Mouse (Mus musculus): ENCODE data around the gene Kxd1. TPM values are rescaled to one million over a fixed set of nuclear protein-coding genes. Genes with fewer than 3 reads are reported as not detected.
A peak's percentile ranks its signal among the peaks of the same experiment; 100 is the strongest.

Kxd1 gene
- polyA plus RNA-seq (2017; shearing (Covaris generic)): 100 to 1,000 TPM; 176 to 180 TPM

DNA sequence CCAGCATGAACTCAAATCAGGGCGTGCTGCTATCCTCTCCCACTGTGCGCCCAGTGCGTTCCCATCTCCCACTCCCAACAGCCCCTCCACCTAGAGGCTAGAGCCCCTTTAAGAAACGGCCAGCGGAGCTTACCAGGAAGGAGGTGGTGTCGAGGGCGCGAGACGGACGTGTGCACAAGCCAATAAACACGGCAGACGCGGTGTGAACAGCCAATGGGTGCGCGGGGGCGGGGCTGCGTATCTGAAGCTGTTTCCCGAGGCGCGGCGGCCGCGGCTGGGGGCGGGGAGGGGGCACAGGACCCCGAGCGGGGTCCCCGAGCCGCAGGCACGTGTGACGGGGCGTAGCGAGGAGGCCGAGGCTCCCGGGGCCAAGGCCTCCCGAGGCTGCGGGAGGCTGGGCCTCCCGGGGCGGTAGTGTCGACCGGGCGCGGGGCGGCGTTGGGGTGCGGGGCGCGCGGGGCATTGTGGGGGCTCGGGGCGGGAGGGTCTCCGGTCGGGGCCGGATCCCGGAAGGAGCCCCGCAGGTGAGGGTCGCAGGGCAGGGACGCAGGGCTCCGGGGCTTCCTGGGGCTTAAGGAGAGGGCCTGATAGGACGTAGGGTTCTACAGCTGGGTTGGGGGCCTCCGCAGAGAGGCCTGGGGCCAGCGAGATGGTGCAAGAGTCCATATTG, at the start of gene Kxd1, which contains the start of gene Fkbp8:
Gene Kxd1, minus strand, starts transcription at position 445 of the 670 bp plus-strand sequence.
Gene Fkbp8, plus strand, starts transcription at position 213 of the 670 bp plus-strand sequence.
- peak; percentile 86 for ATAC-seq

DNA sequence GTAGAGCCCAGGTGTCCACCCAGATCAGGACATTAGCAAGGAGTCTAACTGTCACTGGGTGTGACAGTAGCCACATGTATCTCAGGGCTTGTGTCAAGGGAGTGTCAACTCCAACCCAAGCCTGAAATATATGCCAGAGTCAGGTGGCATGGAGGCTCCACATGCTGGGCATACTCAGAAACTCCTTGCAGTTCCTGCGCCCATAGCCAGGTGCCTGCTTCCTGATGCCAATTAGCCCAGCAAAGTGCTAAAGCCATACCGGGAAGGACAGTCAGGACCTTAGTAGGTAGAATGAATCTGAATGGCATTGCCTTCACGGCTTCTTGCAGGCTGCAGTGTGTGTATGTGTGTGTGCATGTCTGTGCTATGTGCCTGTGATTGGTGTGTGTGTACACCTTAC, 49.5 kb upstream of the Kxd1 start:
- ATAC-seq: no peak

DNA sequence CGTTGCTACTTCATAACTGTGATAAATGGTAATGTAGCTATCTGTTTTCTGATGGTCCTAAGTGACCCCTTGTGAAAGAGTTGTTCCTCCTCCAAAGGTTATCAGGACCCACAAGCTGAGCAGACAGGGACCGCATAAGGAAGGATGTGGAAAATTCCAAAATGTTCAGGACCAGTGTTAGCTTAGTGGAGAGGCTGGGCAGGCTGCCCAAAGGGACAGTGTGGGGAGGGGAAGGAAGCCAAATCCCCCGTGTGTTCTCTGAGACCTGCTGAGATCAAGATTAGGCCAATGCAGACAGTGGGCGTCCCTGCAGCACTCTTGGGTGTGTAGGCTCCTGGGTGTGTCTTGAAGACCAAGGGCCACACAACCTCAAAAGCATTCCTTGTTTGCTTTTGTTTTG, 47.2 kb upstream of the Kxd1 start:
- ATAC-seq: no peak

DNA sequence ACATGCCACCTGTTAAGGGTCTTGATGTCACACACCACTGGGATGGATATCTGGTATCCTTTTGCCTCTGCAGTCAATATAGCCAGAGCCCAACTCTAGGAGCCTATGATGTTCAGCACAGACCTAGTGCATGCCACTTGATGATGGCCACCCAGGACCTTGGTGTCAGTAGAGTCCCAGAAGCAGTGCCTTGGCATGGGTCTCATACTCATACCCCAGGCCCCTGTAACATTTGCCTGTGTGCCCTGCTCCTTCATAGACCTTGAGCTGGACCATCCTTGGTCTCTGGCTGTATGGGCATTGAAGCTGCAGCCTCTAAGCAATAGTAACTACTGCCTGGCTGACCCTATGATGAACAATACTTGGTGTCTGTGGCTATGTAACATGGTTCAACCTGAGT, 46.5 kb upstream of the Kxd1 start:
- no peak for ATAC-seq

DNA sequence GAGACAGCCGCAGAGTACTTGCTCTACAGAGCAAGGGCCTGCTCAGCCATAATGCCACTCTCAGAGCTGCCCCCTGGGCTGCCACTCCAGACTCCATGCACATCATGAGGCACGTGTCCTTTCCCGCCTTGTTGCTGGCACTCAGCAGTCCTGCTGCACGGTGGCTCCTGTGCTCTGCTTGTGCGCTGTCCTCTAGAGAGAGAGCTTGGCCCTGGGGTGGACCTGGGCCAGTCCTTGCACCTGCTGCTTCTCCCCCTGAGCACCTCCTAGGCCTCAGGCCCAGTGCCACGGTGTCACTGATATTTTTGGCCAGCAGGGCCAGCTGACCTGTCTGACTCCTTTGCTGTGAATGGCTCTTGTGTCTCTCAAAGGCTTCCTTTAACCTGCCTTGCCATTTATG, 43.2 kb upstream of the Kxd1 start:
- no peak for ATAC-seq

DNA sequence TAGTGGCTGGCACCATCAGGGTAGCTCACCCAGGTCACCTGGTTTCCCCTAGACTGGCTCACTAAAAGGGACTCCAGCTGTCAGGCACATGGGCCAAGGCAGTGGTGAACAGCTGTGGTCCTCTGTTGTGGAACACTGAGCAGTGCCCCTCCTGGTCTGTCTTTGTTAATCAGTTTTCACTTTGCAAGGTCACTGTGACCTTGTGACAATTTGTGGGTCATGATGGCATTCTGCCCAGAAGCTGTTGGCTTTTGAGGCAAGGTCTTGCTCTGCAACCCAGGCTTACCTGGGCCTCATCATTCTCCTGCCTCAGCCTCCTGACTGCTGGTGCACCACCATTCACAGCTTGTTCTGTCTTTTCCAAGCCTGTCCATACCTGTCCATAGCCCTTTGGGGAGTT, 42.6 kb upstream of the Kxd1 start:
- ATAC-seq: no peak

DNA sequence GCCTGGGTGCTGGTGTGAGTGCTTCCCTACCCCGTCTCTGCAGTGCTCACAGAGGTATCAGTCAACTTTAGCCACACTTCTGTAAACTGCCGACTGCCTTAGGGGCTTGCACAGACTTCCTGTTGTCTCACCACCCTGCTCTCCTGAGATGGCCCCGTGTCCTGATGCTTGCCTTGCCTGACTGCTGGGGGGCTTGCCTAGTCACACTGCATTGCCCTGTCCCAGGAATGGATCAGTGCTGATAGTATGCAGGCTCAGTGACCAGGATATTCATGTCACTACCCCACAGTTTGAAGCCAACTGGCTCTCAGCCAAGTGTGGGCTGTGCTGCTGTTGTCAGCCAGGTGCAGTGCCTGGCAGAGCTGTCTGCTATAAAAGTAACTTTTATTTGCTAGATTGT, 37.8 kb upstream of the Kxd1 start:
- no peak for ATAC-seq

DNA sequence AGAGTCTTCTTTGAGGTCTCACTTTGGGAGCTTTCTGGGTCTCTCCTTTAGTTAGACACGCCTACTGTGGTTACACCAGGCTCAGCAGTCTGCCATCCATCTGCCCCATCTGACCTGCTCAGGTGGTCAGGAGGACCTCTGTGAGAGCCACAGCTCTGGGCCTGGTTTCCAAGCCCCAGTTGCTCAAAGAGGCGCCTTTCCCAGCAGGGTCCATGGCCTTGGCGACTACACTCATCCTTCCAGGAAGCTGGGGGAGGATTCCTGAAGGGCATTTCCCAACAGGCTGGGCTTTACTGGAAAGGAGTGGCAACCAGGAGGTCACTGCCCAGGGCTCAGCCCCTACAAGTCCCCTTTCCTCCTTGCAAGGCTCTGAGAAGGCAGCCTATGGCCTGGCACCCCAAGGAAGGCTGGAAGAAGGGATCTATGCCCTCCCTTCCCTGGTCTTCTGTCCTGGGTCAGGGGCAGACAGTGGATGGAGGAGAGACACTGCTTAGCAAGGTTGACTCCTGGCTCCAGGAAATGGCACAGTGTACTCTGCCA, 37.0 kb upstream of the Kxd1 start:
- no peak for ATAC-seq

DNA sequence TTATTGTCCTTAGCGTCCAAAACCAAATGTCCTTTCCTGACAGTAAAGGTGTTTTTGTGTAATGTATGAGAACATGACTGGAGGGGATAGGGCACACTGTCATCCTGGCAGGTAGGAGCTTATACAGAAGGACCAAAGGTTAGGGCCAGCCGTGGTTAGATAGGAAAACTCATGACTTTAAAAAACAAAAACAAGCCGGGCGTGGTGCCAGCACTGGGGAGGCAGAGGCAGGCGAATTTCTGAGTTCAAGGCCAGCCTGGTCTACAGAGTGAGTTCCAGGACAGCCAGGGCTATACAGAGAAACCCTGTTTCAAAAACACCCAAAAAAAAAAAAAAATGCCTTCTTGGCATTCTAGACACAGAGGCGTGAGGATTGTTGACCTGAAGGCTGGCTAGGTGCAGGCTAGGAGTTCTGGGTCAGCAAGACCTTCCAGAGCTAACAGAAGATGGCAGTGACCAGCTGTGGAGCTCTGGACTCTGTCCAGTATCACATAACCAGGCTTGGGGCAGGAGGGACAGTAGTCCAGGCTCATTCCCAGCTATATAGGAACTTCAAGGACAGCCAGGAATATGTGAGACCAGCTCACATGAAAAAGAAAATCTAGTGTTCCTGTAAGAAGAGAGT, 36.1 kb upstream of the Kxd1 start:
- no peak for ATAC-seq

DNA sequence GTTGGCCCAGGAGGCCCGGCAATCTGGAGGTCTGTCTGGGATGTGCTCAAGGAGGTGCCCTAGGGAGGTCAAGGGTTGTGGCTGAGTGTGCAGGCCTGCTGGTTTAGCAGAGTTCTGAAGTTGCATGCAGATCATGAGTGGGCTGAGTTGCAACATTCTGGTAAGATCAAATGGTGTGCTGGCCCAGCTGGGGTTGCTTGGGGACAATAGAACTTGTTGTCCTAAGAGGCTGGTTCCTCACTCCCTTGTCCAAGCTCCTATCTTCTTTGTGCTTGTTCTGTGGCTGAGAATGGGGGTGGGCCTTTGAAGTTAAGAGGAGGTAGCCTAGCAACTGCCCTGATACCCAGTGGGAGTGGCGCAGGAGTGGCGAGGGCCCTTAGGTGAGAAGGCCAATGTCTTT, 35.0 kb upstream of the Kxd1 start:
- ATAC-seq: no peak

DNA sequence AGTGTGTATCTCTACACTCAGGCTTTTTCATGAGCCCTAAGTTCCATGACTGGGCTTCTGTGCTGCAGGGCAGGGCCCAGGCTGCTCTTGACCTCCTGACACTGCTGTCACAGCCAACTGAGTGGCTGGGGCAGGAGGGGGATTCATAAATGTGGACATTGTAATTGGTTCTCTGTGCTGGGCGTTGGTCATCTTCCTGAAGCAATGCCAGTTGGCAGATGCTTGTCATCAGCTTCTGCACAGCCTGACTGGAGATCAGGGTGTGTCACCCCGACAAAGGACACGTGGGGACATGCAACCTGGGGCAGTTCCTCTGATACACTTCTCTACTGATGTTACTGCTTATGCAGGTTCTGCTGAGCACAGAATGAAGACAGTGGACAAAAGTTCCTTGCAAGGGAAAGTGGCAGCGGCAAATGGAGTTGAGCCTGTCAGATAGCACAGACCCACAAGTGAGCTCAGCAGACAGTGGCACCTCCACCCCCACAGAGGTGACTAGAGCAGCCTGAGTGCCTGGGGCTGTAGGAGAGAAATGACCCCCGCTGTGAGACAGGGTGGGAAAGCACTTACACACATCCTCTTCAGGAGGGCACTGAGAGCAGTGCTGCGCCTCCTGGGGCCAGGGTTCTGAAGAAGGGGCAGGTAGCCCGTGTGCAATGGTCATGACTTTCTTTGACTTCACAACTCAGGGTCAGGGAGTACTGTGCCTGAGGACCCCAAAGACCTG, 34.2 kb upstream of the Kxd1 start:
- no peak for ATAC-seq

DNA sequence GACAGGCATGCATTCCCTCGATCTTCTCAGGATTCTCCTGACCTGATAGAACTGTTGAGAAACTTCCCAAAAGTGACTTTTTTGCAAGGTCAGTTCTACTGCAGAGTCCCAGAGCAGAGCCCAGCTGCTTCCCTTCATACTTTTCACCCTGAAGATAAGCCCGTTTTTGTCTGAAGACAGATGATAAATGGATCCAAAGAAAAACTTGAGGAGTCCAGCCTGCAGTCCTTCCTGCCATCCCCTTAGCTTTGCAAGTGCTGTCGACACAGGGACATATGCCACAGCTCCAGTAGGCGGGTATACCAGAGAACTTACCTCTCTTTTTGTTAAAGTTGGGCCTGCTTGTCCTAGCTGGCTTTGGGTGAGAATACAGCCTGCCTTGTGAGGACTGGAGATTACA, 33.6 kb upstream of the Kxd1 start:
- no peak for ATAC-seq

DNA sequence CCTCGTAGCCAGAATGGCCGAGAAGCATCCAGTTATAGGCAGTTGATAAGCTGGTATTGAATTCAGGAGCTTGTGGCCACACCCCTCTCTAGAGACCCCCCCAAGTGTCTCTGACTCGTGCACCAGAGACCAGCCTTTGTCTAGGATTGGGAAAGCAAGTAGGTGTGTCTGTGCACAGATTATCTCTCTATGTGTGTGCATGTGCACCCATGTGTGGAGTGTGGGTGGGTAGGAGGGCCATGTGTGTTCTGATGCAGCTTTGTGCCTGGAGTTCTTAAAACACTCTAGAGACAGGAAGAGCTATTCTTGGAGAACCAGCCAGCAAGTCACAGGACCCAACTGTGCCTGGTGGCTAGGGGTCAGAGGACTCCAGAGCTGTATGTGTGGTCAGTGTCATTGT, 32.8 kb upstream of the Kxd1 start:
- ATAC-seq: no peak

DNA sequence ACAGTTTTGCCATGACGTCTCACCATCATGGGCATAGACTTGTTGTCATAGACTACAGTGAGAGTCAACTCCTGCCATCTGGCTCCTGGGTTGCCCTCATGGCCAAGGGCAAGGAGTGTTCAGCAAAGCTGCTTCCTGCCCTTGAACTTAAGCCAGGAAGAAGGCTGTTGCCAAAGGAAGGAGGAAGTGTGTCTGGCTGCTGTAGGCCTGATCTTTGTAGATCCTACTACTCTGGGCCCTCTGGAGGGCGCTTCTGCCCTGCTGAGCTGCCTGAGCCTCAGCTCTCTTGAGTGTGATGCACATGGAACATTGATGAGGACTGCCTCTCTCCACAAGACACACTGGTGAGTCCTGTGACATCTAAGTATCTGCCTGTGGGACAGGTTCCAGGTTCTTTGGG, 32.3 kb upstream of the Kxd1 start:
- ATAC-seq: peak; percentile 10

DNA sequence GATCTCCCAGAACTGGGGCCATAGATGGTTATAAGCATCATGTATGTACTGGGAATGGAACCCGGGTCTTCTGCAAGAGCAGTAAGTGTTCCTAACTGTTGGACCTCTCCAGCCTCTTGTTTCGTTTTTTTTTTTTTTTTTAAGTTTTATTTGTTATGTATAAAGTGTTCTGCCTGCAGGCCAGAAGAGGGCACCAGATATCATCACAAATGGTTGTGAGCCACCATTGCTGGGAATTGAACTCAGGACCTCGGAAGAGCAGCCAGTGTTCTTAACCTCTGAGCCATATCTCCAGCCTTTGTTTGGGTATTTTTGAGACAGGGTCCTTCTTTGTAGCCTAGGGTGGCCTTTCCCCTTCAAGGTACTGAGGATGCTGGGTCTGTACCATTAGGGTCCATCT, 31.2 kb upstream of the Kxd1 start:
- no peak for ATAC-seq

DNA sequence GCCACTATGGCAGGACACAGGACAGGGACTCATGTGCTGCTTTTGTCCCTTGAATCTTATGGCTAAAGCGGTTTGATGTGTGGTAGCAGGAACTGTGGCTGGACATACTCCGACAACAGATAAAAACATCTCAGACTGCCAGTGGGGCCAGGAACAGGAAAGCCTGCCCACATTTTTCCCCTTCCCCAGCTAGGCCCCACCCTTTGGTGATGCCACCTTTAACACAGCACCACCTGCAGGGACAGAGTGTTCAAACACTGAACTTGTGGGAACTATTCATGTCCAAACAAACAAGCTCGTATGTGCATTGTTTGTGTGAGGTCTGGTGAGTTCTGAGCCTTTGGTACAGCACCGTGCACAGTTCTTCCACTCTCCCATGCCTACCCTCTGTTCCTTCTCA, 30.6 kb upstream of the Kxd1 start:
- peak; percentile 76 for ATAC-seq

DNA sequence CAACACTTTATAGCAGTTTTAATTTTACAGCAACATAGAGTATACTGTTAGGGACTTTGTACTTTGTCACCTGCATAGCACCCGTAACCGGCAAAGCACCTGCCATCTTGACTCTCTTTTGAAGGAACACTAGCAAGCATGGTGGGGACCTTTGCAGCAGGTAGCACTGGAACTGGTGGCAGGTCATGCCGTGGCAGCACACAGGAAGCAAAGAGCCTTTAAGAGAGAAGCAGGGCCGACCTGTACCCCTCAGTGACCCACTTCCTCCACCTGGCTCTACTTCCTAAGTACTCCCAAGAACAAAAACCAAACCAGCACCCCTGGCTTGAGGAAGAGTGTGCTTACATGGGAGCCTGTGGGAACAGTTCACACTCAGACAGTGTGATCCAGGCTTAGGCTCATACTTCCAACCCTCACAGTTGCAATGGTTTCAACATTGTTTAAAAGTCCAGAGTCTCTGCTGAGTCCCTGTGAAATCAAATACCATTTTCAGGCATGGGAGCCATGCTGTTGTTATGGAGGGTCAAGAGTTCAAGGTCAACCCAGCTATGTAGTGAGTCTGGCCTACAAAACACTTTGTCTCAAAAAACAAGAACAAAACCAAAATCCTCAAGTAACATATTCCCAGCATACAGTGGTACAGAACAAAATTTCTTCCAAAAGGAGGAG, 27.5 kb upstream of the Kxd1 start:
- no peak for ATAC-seq

DNA sequence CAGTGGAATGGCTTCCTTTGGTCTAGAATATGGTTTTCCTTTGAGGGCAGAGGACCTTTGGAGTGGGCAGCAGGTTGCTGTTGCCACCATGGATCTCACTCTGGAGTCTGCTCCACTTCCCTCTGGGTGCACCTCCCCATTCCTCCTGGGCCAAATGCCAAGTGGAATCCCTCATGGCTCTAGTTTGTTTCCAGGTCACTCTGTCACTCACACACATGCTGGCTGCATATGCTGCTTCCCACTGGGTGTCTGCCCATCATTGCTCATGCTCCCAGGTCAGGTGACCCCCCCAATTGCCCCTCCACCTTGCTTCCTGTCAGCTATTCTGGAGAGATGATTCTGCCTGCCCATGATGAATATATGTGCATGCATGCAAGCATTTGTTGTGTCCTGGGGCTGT, 26.0 kb upstream of the Kxd1 start:
- no peak for ATAC-seq

DNA sequence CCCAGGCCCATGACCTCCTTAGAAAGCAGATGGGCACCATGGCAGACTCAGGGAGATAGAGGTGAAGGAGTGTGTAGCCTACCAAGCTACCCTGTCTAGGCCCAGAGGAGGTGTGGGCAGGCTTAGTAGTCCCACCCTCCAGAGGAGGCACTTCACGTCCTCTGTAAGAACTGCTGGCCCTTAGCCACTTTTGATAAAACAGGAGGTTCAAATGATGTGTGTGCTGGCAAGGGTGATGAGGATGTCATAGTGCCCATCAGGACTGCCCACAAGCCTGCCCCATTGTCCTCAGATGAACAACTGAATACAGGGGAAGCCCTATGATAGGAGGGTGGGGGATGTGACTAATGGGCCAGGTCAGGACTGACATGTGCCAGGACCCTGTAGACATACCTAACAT, 25.1 kb upstream of the Kxd1 start:
- no peak for ATAC-seq

DNA sequence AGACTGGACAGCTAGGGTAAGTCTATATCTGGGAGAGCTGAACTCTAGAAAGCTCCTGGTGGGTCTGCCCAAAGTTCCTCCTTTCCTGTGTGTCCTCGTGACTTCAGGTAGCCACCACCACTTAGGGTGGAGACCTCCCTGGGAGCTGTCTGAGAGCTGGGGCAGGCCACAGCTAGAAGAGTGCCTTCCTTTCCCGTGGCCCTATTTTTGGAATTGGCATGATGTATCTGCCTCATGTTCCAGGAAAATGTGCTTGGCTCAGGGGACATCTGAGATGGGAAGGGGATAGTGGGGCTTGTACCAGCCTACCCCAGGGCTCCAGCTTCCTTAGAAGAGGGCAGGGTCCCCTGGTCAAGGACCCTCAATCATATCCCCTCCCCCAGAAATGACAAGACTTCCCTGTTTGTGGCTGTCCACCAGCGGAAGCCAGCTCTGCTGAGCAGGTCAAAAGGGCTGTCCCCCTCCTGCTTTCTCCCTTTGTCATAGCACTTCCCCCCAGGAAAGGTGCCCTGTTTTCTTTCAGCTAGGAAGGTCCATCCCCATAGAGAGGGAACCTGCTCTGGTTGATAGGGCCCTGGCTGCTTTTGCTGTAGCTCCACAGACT, 23.9 kb upstream of the Kxd1 start:
- no peak for ATAC-seq

DNA sequence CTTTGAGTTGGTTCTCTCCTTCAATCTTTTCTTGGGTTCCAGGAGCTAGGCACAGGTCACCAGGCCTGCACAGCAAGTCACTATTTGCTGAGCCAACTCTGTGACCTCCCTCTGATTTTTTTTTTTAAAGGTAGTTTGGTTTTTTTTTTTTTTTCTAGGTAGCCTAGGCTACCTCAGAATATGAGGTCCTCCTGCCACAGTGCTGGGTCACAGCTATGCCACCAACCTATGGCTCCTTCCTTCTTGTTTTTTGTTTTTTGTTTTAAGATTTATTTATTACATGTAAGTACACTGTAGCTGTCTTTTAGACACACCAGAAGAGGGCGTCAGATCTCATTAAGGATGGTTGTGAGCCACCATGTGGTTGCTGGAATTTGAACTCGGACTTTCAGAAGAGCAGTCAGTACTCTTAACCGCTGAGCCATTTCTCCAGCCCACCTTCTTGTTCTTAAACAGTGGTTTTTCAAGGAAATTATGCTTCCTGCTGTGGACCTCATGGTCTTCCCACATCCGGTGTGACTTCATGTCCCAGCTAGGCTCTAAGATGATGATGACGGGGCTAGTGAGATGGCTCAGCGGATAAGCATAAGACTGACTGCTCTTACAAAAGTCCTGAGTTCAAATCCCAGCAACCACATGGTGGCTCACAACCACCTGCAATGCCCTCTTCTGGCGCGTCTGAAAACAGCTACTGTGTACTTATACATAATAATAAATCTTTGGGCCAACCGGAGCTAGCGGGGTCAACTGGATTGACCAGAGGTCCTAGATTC, 21.8 kb upstream of the Kxd1 start:
- peak; percentile 83 for ATAC-seq

DNA sequence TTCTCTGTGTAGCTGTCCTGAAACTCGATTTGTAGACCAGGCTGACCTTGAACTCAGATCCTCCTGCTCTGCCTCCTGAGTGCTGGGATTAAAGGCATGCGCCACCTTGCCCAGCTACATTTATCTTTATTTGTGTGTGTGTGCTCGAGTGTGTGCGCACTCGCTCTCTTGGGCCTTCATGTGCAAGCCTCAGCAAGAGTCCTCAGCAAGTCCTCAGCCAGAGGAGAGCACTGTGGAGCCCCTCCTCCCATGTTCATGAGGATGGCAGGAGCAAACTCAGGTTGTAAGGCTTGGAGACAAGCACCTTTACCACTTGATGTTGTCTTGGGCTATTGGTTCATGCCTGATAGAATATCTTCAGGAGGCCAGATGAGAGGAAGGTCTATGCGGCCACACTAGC, 20.0 kb upstream of the Kxd1 start:
- no peak for ATAC-seq

Measured in activated CD4-positive, CD25-positive, alpha-beta regulatory T cell, adult 4 months (primary cell).